Mouse (Mus musculus): ENCODE data around the gene Uox. TPM values are rescaled to one million over a fixed set of nuclear protein-coding genes. Genes with fewer than 3 reads are reported as not detected.

The Uox gene
- polyA plus RNA-seq, 1 experiment from 2014 or later, result 121 TPM

GRCm38 (mm10) chr3:146556567-146556966 is 13.7 kb upstream of the Uox start:
- no peaks in the 10 kb centered on the region for H3K36me3 ChIP-seq (ENCODE audit: control insufficient read depth, insufficient read depth)
- no peak overlapping the region for H3K9ac ChIP-seq (ENCODE audit: low read depth, low read length)
- no peak overlapping the region for H3K4me3 ChIP-seq (ENCODE audit: low read depth, low read length)
- no peaks in the 10 kb centered on the region for H3K27me3 ChIP-seq (ENCODE audit: control insufficient read depth, insufficient read depth, low read depth, low read length)
- no peaks in the 10 kb centered on the region for H3K4me1 ChIP-seq (ENCODE audit: control insufficient read depth, low read depth, low read length)
- H3K27ac ChIP-seq (ENCODE audit: low read length), result no peak overlapping the region
- ATAC-seq (ENCODE audit: low read depth), result no peak
- H3K9me3 ChIP-seq (replicated peaks; ENCODE audit: control insufficient read depth, low read length), result no peaks in the 10 kb centered on the region
- H3K4me2 ChIP-seq (ENCODE audit: low read depth, low read length), result no peak overlapping the region
- 66% methylated on average over 1 of the region's 1 CpGs for WGBS (ENCODE audit: insufficient replicate concordance)

- H3K36me3 ChIP-seq (ENCODE audit: control insufficient read depth, insufficient read depth), result no peaks in the 10 kb centered on the region
- H3K4me3 ChIP-seq (ENCODE audit: low read depth, low read length), result no peak overlapping the region
- 70% methylated on average over 6 of the region's 6 CpGs for WGBS (ENCODE audit: insufficient replicate concordance)
- no peak overlapping the region for H3K27ac ChIP-seq (ENCODE audit: low read length)
- H3K4me2 ChIP-seq (ENCODE audit: low read depth, low read length), result no peak overlapping the region
- H3K27me3 ChIP-seq (ENCODE audit: control insufficient read depth, insufficient read depth, low read depth, low read length), result no peaks in the 10 kb centered on the region
- no peaks in the 10 kb centered on the region for H3K4me1 ChIP-seq (ENCODE audit: control insufficient read depth, low read depth, low read length)
- H3K9ac ChIP-seq (ENCODE audit: low read depth, low read length), result no peak overlapping the region
- no peaks in the 10 kb centered on the region for H3K9me3 ChIP-seq (replicated peaks; ENCODE audit: control insufficient read depth, low read length)
- ATAC-seq (ENCODE audit: low read depth), result no peak
Observed at GRCm38 (mm10) chr3:146557507-146557906, 12.7 kb upstream of the Uox start.

GRCm38 (mm10) chr3:146562936-146563335 is 7.3 kb upstream of the Uox start:
- no peak overlapping the region for H3K27ac ChIP-seq (ENCODE audit: low read length)
- H3K9me3 ChIP-seq (replicated peaks; ENCODE audit: control insufficient read depth, low read length), result no peaks in the 10 kb centered on the region
- no peaks in the 10 kb centered on the region for H3K36me3 ChIP-seq (ENCODE audit: control insufficient read depth, insufficient read depth)
- no peaks in the 10 kb centered on the region; the same call in 1 of the 2 replicates for H3K4me1 ChIP-seq (ENCODE audit: control insufficient read depth, low read depth, low read length)
- 73% methylated on average over 7 of the region's 7 CpGs for WGBS (ENCODE audit: insufficient replicate concordance)
- H3K9ac ChIP-seq (ENCODE audit: low read depth, low read length), result no peak overlapping the region
- no peaks in the 10 kb centered on the region for H3K27me3 ChIP-seq (ENCODE audit: control insufficient read depth, insufficient read depth, low read depth, low read length)
- no peak overlapping the region for H3K4me3 ChIP-seq (ENCODE audit: low read depth, low read length)
- ATAC-seq (ENCODE audit: low read depth), result no peak
- no peak overlapping the region for H3K4me2 ChIP-seq (ENCODE audit: low read depth, low read length)

GRCm38 (mm10) chr3:146564268-146565064 is 5.8 kb upstream of the Uox start:
- Histone ChIP-seq H3K9ac (ENCODE audit: low read depth, low read length) (no peak overlapping the region), H3K9me3 (replicated peaks; ENCODE audit: control insufficient read depth, low read length) (no peaks in the 10 kb centered on the region), H3K4me3 (ENCODE audit: low read depth, low read length) (no peak overlapping the region), H3K4me2 (ENCODE audit: low read depth, low read length) (no peak overlapping the region), H3K4me1 (ENCODE audit: control insufficient read depth, low read depth, low read length) (peaks cover 2% of the 10 kb centered on the region), H3K27me3 (ENCODE audit: control insufficient read depth, insufficient read depth, low read depth, low read length) (no peaks in the 10 kb centered on the region), H3K36me3 (ENCODE audit: control insufficient read depth, insufficient read depth) (no peaks in the 10 kb centered on the region), H3K27ac (ENCODE audit: low read length) (no peak overlapping the region)
- WGBS (ENCODE audit: insufficient replicate concordance), result 36% methylated on average over 14 of the region's 14 CpGs
- ATAC-seq (ENCODE audit: low read depth), result no peak

- Histone ChIP-seq H3K4me2 (ENCODE audit: low read depth, low read length) (no peak overlapping the region), H3K27ac (ENCODE audit: low read length) (no peak overlapping the region), H3K9ac (ENCODE audit: low read depth, low read length) (no peak overlapping the region), H3K4me1 (ENCODE audit: control insufficient read depth, low read depth, low read length) (peaks cover 2% of the 10 kb centered on the region), H3K9me3 (replicated peaks; ENCODE audit: control insufficient read depth, low read length) (no peaks in the 10 kb centered on the region), H3K4me3 (ENCODE audit: low read depth, low read length) (no peak overlapping the region), H3K36me3 (ENCODE audit: control insufficient read depth, insufficient read depth) (no peaks in the 10 kb centered on the region), H3K27me3 (ENCODE audit: control insufficient read depth, insufficient read depth, low read depth, low read length) (no peaks in the 10 kb centered on the region)
- no peak for ATAC-seq (ENCODE audit: low read depth)
- WGBS (ENCODE audit: insufficient replicate concordance), result 75% methylated on average over 1 of the region's 1 CpGs
Observed at GRCm38 (mm10) chr3:146565065-146565411, 5.2 kb upstream of the Uox start.

GRCm38 (mm10) chr3:146567366-146567765 is 2.9 kb upstream of the Uox start:
- ATAC-seq (ENCODE audit: low read depth), result no peak
- Histone ChIP-seq H3K9ac (ENCODE audit: low read depth, low read length) (no peak overlapping the region), H3K36me3 (ENCODE audit: control insufficient read depth, insufficient read depth) (no peaks in the 10 kb centered on the region), H3K27ac (ENCODE audit: low read length) (no peak overlapping the region), H3K4me2 (ENCODE audit: low read depth, low read length) (no peak overlapping the region), H3K4me3 (ENCODE audit: low read depth, low read length) (no peak overlapping the region), H3K4me1 (ENCODE audit: control insufficient read depth, low read depth, low read length) (peaks cover 2% of the 10 kb centered on the region), H3K27me3 (ENCODE audit: control insufficient read depth, insufficient read depth, low read depth, low read length) (no peaks in the 10 kb centered on the region), H3K9me3 (replicated peaks; ENCODE audit: control insufficient read depth, low read length) (no peaks in the 10 kb centered on the region)
- WGBS (ENCODE audit: insufficient replicate concordance), result 64% methylated on average over 7 of the region's 7 CpGs

GRCm38 (mm10) chr3:146567884-146568530 is 2.2 kb upstream of the Uox start:
- Histone ChIP-seq H3K27me3 (ENCODE audit: control insufficient read depth, insufficient read depth, low read depth, low read length) (no peaks in the 10 kb centered on the region), H3K9ac (ENCODE audit: low read depth, low read length) (no peak overlapping the region), H3K36me3 (ENCODE audit: control insufficient read depth, insufficient read depth) (no peaks in the 10 kb centered on the region), H3K9me3 (replicated peaks; ENCODE audit: control insufficient read depth, low read length) (no peaks in the 10 kb centered on the region), H3K4me2 (ENCODE audit: low read depth, low read length) (no peak overlapping the region), H3K4me1 (ENCODE audit: control insufficient read depth, low read depth, low read length) (peaks cover 2% of the 10 kb centered on the region), H3K4me3 (ENCODE audit: low read depth, low read length) (no peak overlapping the region), H3K27ac (ENCODE audit: low read length) (peak overlapping the region; percentile 26; the same call in 1 of the 2 replicates)
- 39% methylated on average over 9 of the region's 9 CpGs for WGBS (ENCODE audit: insufficient replicate concordance)
- ATAC-seq (ENCODE audit: low read depth), result peak; percentile 39

- 58% methylated on average over 3 of the region's 3 CpGs for WGBS (ENCODE audit: insufficient replicate concordance)
- no peaks in the 10 kb centered on the region for H3K27me3 ChIP-seq (ENCODE audit: control insufficient read depth, insufficient read depth, low read depth, low read length)
- no peaks in the 10 kb centered on the region for H3K36me3 ChIP-seq (ENCODE audit: control insufficient read depth, insufficient read depth)
- H3K27ac ChIP-seq (ENCODE audit: low read length), result peak overlapping the region; percentile 61; the same call in 1 of the 2 replicates
- no peak for ATAC-seq (ENCODE audit: low read depth)
- H3K9ac ChIP-seq (ENCODE audit: low read depth, low read length), result no peak overlapping the region
- peaks cover 2% of the 10 kb centered on the region for H3K4me1 ChIP-seq (ENCODE audit: control insufficient read depth, low read depth, low read length)
- no peaks in the 10 kb centered on the region for H3K9me3 ChIP-seq (replicated peaks; ENCODE audit: control insufficient read depth, low read length)
- no peak overlapping the region for H3K4me3 ChIP-seq (ENCODE audit: low read depth, low read length)
- no peak overlapping the region for H3K4me2 ChIP-seq (ENCODE audit: low read depth, low read length)
Observed at GRCm38 (mm10) chr3:146569594-146569993, 632 bp upstream of the Uox start.

GRCm38 (mm10) chr3:146570939-146571338 is 713 bp downstream of the Uox start:
- H3K9me3 ChIP-seq (replicated peaks; ENCODE audit: control insufficient read depth, low read length), result no peaks in the 10 kb centered on the region
- H3K4me2 ChIP-seq (ENCODE audit: low read depth, low read length), result no peak overlapping the region
- ATAC-seq (ENCODE audit: low read depth), result no peak
- H3K9ac ChIP-seq (ENCODE audit: low read depth, low read length), result no peak overlapping the region
- 65% methylated on average over 6 of the region's 6 CpGs for WGBS (ENCODE audit: insufficient replicate concordance)
- H3K36me3 ChIP-seq (ENCODE audit: control insufficient read depth, insufficient read depth), result no peaks in the 10 kb centered on the region
- peaks cover 2% of the 10 kb centered on the region for H3K4me1 ChIP-seq (ENCODE audit: control insufficient read depth, low read depth, low read length)
- no peak overlapping the region for H3K4me3 ChIP-seq (ENCODE audit: low read depth, low read length)
- no peaks in the 10 kb centered on the region for H3K27me3 ChIP-seq (ENCODE audit: control insufficient read depth, insufficient read depth, low read depth, low read length)
- peak overlapping the region; percentile 78; the same call in 1 of the 2 replicates for H3K27ac ChIP-seq (ENCODE audit: low read length)

All from liver, embryonic 16.5 days (tissue).